Mouse (Mus musculus): ENCODE results near the gene Nhej1.

GRCm38 (mm10) chr1:75014210-75014845 lies 110.7 kb downstream of the Nhej1 start:
- TF ChIP-seq CTCF (IDR thresholded peaks at IDR 0.05; ENCODE audit: borderline replicate concordance, control insufficient read depth, extremely low read depth, insufficient read depth, low read length, poor library complexity) (no peak), POLR2A (IDR thresholded peaks at IDR 0.05; ENCODE audit: control insufficient read depth, extremely low read depth, insufficient read depth, low read length, poor library complexity) (no peak)
